Mouse (Mus musculus) kidney, postnatal 0 days (tissue): ENCODE results near the gene Bglap. TPM values are rescaled to one million over a fixed set of nuclear protein-coding genes. Genes with fewer than 3 reads are reported as not detected.
"Not testable (repeated sequence)": the region's sequence is repeated elsewhere in the genome, so short reads cannot be mapped to it uniquely, and the experiment has no call there.

Source experiments
- ATAC-seq: fragments of 200-750 bp; cut with Nextera tagmentation; replicated peaks from 2 replicates; pipeline ENCODE4 v1.8.0; 2017; ENCODE audit warnings: low read depth, moderate number of reproducible peaks, moderate TSS enrichment, moderate library complexity; ENCODE audit not compliant: low FRiP score
- DNase-seq: peaks from one replicate; pipeline ENCODE4 v3.0.0-alpha.2; 2016; ENCODE audit warnings: low spot score
- H3K27ac ChIP-seq: fragments of 300-500 bp; sonication (generic); 2 replicates; pipeline ENCODE4 v1.5.1; 2014; ENCODE audit warnings: mild to moderate bottlenecking
- H3K27me3 ChIP-seq: fragments of 300-500 bp; sonication (generic); 2 replicates; pipeline ENCODE4 v1.6.1; 2014; ENCODE audit warnings: low read length, mixed read lengths; ENCODE audit not compliant: insufficient read depth
- H3K36me3 ChIP-seq: fragments of 300-500 bp; sonication (generic); 2 replicates; pipeline ENCODE4 v1.6.1; 2014; ENCODE audit warnings: low read length, mixed read lengths; ENCODE audit not compliant: insufficient read depth
- H3K4me1 ChIP-seq: fragments of 300-500 bp; sonication (generic); replicated peaks from 2 replicates; pipeline ENCODE4 v1.6.1; 2014; ENCODE audit warnings: antibody characterized with exemption, low read length, mixed read lengths; ENCODE audit not compliant: insufficient read depth
- H3K4me2 ChIP-seq: fragments of 300-500 bp; sonication (generic); 2 replicates; pipeline ENCODE4 v1.6.1; 2014; ENCODE audit warnings: mild to moderate bottlenecking, low read length, moderate library complexity, mixed read lengths
- H3K4me3 ChIP-seq: fragments of 300-500 bp; sonication (generic); replicated peaks from 2 replicates; pipeline ENCODE4 v1.5.1; 2014; ENCODE audit warnings: low read depth, low read length
- H3K9ac ChIP-seq: fragments of 300-500 bp; sonication (generic); 2 replicates; pipeline ENCODE4 v1.6.1; 2014; ENCODE audit warnings: low read depth, low read length
- H3K9me3 ChIP-seq: fragments of 300-500 bp; sonication (generic); replicated peaks from 2 replicates; pipeline ENCODE4 v1.6.1; 2016; ENCODE audit warnings: low read length, inconsistent platforms, mixed read lengths
- CTCF ChIP-seq: IDR thresholded peaks from 2 replicates; pipeline ENCODE4 v1.5.1; 2016; ENCODE audit warnings: antibody characterized with exemption, low read depth, mild to moderate bottlenecking, moderate library complexity
- WGBS: fragments of 180-500 bp; shearing (Covaris S2); extraction: QIAGEN DNeasy Blood & Tissue Kit; methylation state at CpG from one replicate; pipeline ENCODE4 v1.1.7; 2014; 5-methylcytosine and 5-hydroxymethylcytosine counted together
- polyA plus RNA-seq: library from polyadenylated mRNA; unstranded; fragments of >200 nt; fragmentation: Nextera tagmentation; extraction: Ambion mirVana; gene quantifications from 2 replicates; pipeline ENCODE4 v1.2.1, GENCODE M21; 2015

Gene Bglap
- polyA plus RNA-seq = not detected in 2 replicates

GRCm38 (mm10) chr3:88384364-88384763 lies at the start of gene Bglap:
Bglap (minus strand) TSS chr3:88384464.
- DNase-seq (no peak), ATAC-seq (no peak)
- TF ChIP-seq CTCF = no peak
- H3K4me1 ChIP-seq = no peaks in the 10 kb centered on the region
- no peak within 1 kb of the TSS for H3K9ac ChIP-seq
- no peak within 1 kb of the TSS for H3K4me3 ChIP-seq
- 71% methylated on average over 5 of the region's 5 CpGs for WGBS
- no peak within 1 kb of the TSS for H3K4me2 ChIP-seq
- H3K9me3 ChIP-seq = no peaks in the 10 kb centered on the region
- H3K36me3 ChIP-seq = no peaks in the 10 kb centered on the region
- H3K27me3 ChIP-seq = no peaks in the 10 kb centered on the region
- H3K27ac ChIP-seq = no peak within 1 kb of the TSS

- H3K4me3 ChIP-seq, H3K27me3 ChIP-seq, H3K9me3 ChIP-seq, H3K9ac ChIP-seq, H3K27ac ChIP-seq, H3K4me2 ChIP-seq, DNase-seq, ATAC-seq, H3K4me1 ChIP-seq, H3K36me3 ChIP-seq: not testable (repeated sequence)
- TF ChIP-seq CTCF = peak; percentile 54
- 68% methylated on average over 8 of the region's 8 CpGs for WGBS
These were observed 44.4 kb upstream of the Bglap start for GRCm38 (mm10) chr3:88428639-88429038.

- no peak for TF ChIP-seq CTCF
- no peak overlapping the region for H3K4me2 ChIP-seq
- H3K36me3 ChIP-seq = no peaks in the 10 kb centered on the region
- peaks cover 10% of the 10 kb centered on the region for H3K4me1 ChIP-seq
- no peak overlapping the region for H3K27ac ChIP-seq
- ATAC-seq = no peak
- DNase-seq = no peak
- no peak overlapping the region for H3K4me3 ChIP-seq
- H3K9me3 ChIP-seq = no peaks in the 10 kb centered on the region
- no peaks in the 10 kb centered on the region for H3K27me3 ChIP-seq
- H3K9ac ChIP-seq = no peak overlapping the region
- 75% methylated on average over 4 of the region's 4 CpGs for WGBS
These were observed 43.2 kb upstream of the Bglap start for GRCm38 (mm10) chr3:88427342-88427905.

GRCm38 (mm10) chr3:88425708-88426420 lies 41.6 kb upstream of the Bglap start:
- 0 out of 2 replicates have a peak overlapping the region, but pooled peaks have one; percentile 48 for H3K27ac ChIP-seq
- H3K9ac ChIP-seq = no peak overlapping the region
- H3K36me3 ChIP-seq = 0 out of 2 replicates have a peak, but pooled peaks cover 8% of the 10 kb centered on the region
- no peaks in the 10 kb centered on the region for H3K27me3 ChIP-seq
- DNase-seq (no peak), ATAC-seq (no peak)
- no peak for TF ChIP-seq CTCF
- no peak overlapping the region for H3K4me3 ChIP-seq
- H3K4me1 ChIP-seq = peaks cover 10% of the 10 kb centered on the region
- 80% methylated on average over 10 of the region's 10 CpGs for WGBS
- H3K9me3 ChIP-seq = no peaks in the 10 kb centered on the region
- no peak overlapping the region for H3K4me2 ChIP-seq

GRCm38 (mm10) chr3:88425330-88425689 lies 41.0 kb upstream of the Bglap start:
- no peaks in the 10 kb centered on the region for H3K27me3 ChIP-seq
- peak overlapping the region; percentile 51; the same call in 1 of the 2 replicates for H3K4me3 ChIP-seq
- no peak for TF ChIP-seq CTCF
- DNase-seq = no peak
- WGBS = 7% methylated on average over 2 of the region's 2 CpGs
- peaks cover 10% of the 10 kb centered on the region for H3K4me1 ChIP-seq
- H3K27ac ChIP-seq = peak overlapping the region; percentile 27; the same call in 1 of the 2 replicates
- H3K9ac ChIP-seq = no peak overlapping the region
- H3K36me3 ChIP-seq = peaks cover 13% of the 10 kb centered on the region; the same call in 1 of the 2 replicates
- no peaks in the 10 kb centered on the region for H3K9me3 ChIP-seq
- no peak for ATAC-seq
- H3K4me2 ChIP-seq = peak overlapping the region; percentile 44

- Histone ChIP-seq H3K4me1 (peaks cover 10% of the 10 kb centered on the region), H3K9ac (peak within 1 kb of the TSS; percentile 47), H3K4me2 (peak within 1 kb of the TSS; percentile 65), H3K9me3 (no peaks in the 10 kb centered on the region), H3K27me3 (no peaks in the 10 kb centered on the region), H3K36me3 (peaks cover 19% of the 10 kb centered on the region; the same call in 1 of the 2 replicates), H3K4me3 (peak within 1 kb of the TSS; percentile 51), H3K27ac (peak within 1 kb of the TSS; percentile 27; the same call in 1 of the 2 replicates)
- ATAC-seq (peak; percentile 96), DNase-seq (peak; percentile 100)
- no peak for TF ChIP-seq CTCF
- WGBS = 2% methylated on average over 35 of the region's 35 CpGs
These were observed 40.5 kb upstream of the Bglap start, which contains the start of gene Slc25a44 for GRCm38 (mm10) chr3:88424605-88425329. Slc25a44 (minus strand) TSS chr3:88425139.
